In genomic region chr11:120922528-120922927, GRCm38 (mm10) we compare ENCODE assay signal across 22 mouse cellular contexts.
"Had no signal": no experiment of that assay in that cellular context is flagged by ENCODE, and none has a peak within 500 bp of the region (broad histone marks: within the 10 kb centered on the region; RNA-seq: fewer than 3 reads in every experiment).

No protein-coding gene starts in this region.

- DNase-seq: kidney, adult 9 months; kidney, postnatal 14 days; kidney, postnatal 4 days; left cerebral cortex, postnatal 4 days; lung, adult 18-20 months; lung, postnatal 10 days; lung, postnatal 36 days; retina, postnatal 1 day; right cerebral cortex, postnatal 25 days; spleen, adult 18-20 months; thymus, postnatal 25 days had no signal

- H3K4me1 ChIP-seq: limb, embryonic 12.5 days; limb, embryonic 15.5 days; lung, embryonic 15.5 days; midbrain, embryonic 10.5 days; midbrain, embryonic 13.5 days; neural tube, embryonic 13.5 days; stomach, embryonic 15.5 days had no signal

- H3K27me3 ChIP-seq: limb, embryonic 12.5 days; limb, embryonic 15.5 days; lung, embryonic 15.5 days; megakaryocyte, embryonic 14.5 days; midbrain, embryonic 13.5 days; neural tube, embryonic 13.5 days; stomach, embryonic 15.5 days had no signal

- H3K4me3 ChIP-seq: limb, embryonic 12.5 days; limb, embryonic 15.5 days; lung, embryonic 15.5 days; midbrain, embryonic 10.5 days; midbrain, embryonic 13.5 days; myocyte; neural tube, embryonic 13.5 days; stomach, embryonic 15.5 days had no signal

- H3K9ac ChIP-seq: limb, embryonic 12.5 days; limb, embryonic 15.5 days; liver, embryonic 14.5 days; lung, embryonic 15.5 days; midbrain, embryonic 13.5 days; neural tube, embryonic 13.5 days; stomach, embryonic 15.5 days had no signal

- H3K4me2 ChIP-seq: limb, embryonic 12.5 days; limb, embryonic 15.5 days; lung, embryonic 15.5 days; midbrain, embryonic 13.5 days; neural tube, embryonic 13.5 days; stomach, embryonic 15.5 days had no signal

- ATAC-seq: midbrain, embryonic 13.5 days; midbrain, embryonic 16.5 days had no signal

- H3K27ac ChIP-seq: limb, embryonic 12.5 days; limb, embryonic 15.5 days; liver, embryonic 14.5 days; lung, embryonic 15.5 days; midbrain, embryonic 10.5 days; midbrain, embryonic 13.5 days; neural tube, embryonic 13.5 days; stomach, embryonic 15.5 days had no signal

- H3K9me3 ChIP-seq: limb, embryonic 12.5 days; limb, embryonic 15.5 days; lung, embryonic 15.5 days; megakaryocyte, embryonic 14.5 days; midbrain, embryonic 10.5 days; midbrain, embryonic 13.5 days; neural tube, embryonic 13.5 days; stomach, embryonic 15.5 days had no signal
